In the genomic region with DNA sequence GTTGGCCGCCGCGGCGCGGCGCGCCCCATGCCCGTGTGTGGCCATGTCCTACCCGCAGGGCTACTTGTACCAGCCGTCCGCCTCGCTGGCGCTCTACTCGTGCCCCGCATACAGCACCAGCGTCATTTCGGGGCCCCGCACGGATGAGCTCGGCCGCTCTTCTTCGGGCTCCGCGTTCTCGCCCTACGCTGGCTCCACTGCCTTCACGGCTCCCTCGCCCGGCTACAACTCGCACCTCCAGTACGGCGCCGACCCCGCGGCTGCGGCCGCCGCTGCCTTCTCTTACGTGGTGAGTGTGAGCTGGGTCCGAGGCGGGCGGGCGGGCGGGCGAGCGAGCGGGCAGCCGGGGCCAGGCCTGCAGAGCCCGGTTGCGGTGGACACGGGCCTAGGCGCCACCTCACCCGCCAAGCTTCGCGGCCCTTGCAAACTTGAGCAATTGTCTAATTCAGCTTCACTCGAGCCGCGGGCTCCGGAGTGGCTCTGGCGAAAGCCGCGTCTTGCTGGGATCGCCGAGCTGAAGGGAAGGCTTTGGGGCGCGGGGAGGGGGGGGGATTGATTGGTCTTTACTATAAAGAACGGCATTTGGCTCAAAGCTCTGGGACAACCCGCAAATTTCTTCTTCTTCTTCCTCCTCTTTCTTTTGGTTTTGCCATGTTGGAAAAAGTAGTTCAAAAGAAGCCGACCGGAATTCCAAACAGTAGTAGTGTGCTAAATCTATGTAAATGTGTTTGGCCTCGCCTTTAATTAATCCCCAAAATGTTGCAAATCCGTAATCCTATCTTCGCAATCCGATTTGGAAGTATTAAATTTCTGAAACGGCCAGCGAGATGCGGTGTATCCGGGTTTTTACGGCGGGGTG, we compare ENCODE assay signal across 8 mouse cellular contexts. TPM values are rescaled to one million over a fixed set of nuclear protein-coding genes. Genes with fewer than 3 reads are reported as not detected.
DNase-seq lines count a peak whose midpoint lies in the region; ATAC-seq and TF ChIP-seq lines count a peak whose summit lies in the region.

No protein-coding gene starts in this region.

- H3K9ac ChIP-seq in ES-E14 (ENCODE audit: insufficient read depth, low read depth, low read length, poor library complexity, severe bottlenecking): peak overlapping the region; percentile 44
- no peak overlapping the region for H3K9ac ChIP-seq in intestine, embryonic 14.5 days (ENCODE audit: low read length)

- in situ Hi-C loops in ES-E14 (cut with MboI; ENCODE audit: low sequenced_read_pairs in 2 of 2, unreplicated experiment in 2 of 2): loop anchor here (10.0 to 25.0 kb wide), 2 partner anchors 224 to 821 kb away; no protein-coding TSS in a partner anchor

- ATAC-seq in intestine, embryonic 14.5 days (replicated peaks; ENCODE audit: low FRiP score, low TSS enrichment, low read depth): no peak

- intact Hi-C loops in heart, postnatal 25 days (cut with DNase I): loop anchor here (5.0 to 10.0 kb wide), 3 partner anchors 371 to 826 kb away; no protein-coding TSS in a partner anchor

- no peaks in the 10 kb centered on the region for H3K9me3 ChIP-seq in ES-E14 (ENCODE audit: control insufficient read depth, insufficient read depth, low read depth, low read length)
- H3K9me3 ChIP-seq in forebrain, embryonic 10.5 days: no peaks in the 10 kb centered on the region
- no peaks in the 10 kb centered on the region for H3K9me3 ChIP-seq in intestine, embryonic 14.5 days (ENCODE audit: control insufficient read depth, low read length)

- H3K27me3 ChIP-seq in forebrain, embryonic 10.5 days (ENCODE audit: poor library complexity, severe bottlenecking): peaks cover 90% of the 10 kb centered on the region
- peaks cover 89% of the 10 kb centered on the region for H3K27me3 ChIP-seq in intestine, embryonic 14.5 days (replicated peaks; ENCODE audit: control insufficient read depth, insufficient read depth, low read length)

- H3K27ac ChIP-seq in ES-E14 (ENCODE audit: insufficient read depth, low read depth, low read length, poor library complexity, severe bottlenecking): no peak overlapping the region
- peak overlapping the region; percentile 85 for H3K27ac ChIP-seq in forebrain, embryonic 10.5 days
- H3K27ac ChIP-seq in intestine, embryonic 14.5 days (ENCODE audit: low read depth): no peak overlapping the region

- peak; percentile 91 for DNase-seq in heart, adult 11 months
- DNase-seq in heart, postnatal 25 days (ENCODE audit: low spot score): no peak
- no peak for DNase-seq in ES-E14 (ENCODE audit: low read depth, low spot score)
- DNase-seq in forebrain, embryonic 10.5 days (ENCODE audit: extremely low spot score, low spot score): peak; percentile 71
- DNase-seq in intestine, embryonic 14.5 days (ENCODE audit: low spot score): no peak
- peak; percentile 48 for DNase-seq in mesoderm, embryonic 11.5 days (ENCODE audit: low read depth, low spot score)
- no peak for DNase-seq in frontal cortex, postnatal 25 days (ENCODE audit: low spot score in 2 of 2)
- no peak for DNase-seq in left cerebral cortex, adult 9 months (ENCODE audit: low spot score in 2 of 2)

- peaks cover 0 to 4% of the 10 kb centered on the region in 2 experiments; a peak in 2 of 4 replicates for H3K4me1 ChIP-seq in ES-E14 (ENCODE audit: control insufficient read depth in 2 of 2, insufficient read depth in 2 of 2, low read length in 2 of 2, poor library complexity in 1 of 2)
- peaks cover 94% of the 10 kb centered on the region for H3K4me1 ChIP-seq in forebrain, embryonic 10.5 days
- H3K4me1 ChIP-seq in intestine, embryonic 14.5 days (replicated peaks; ENCODE audit: control insufficient read depth, insufficient read depth, low read length): peaks cover 24% of the 10 kb centered on the region; the same call in 1 of the 2 replicates

- H3K4me2 ChIP-seq in intestine, embryonic 14.5 days (ENCODE audit: low read length): peak overlapping the region; percentile 73

- peak overlapping the region; percentile 64 to 84; a peak in 3 of 4 replicates for H3K4me3 ChIP-seq in ES-E14 (ENCODE audit: insufficient read depth in 1 of 2, low read depth in 1 of 2, low read length in 2 of 2, poor library complexity in 1 of 2, severe bottlenecking in 1 of 2)
- H3K4me3 ChIP-seq in forebrain, embryonic 10.5 days: peak overlapping the region; percentile 67
- H3K4me3 ChIP-seq in intestine, embryonic 14.5 days (ENCODE audit: low read depth, low read length): peak overlapping the region; percentile 38

- under 1% methylated on average over 80 of the region's 80 CpGs for WGBS in forebrain, embryonic 10.5 days
- under 1% methylated on average over 76 of the region's 80 CpGs for WGBS in intestine, embryonic 14.5 days

- H3K36me3 ChIP-seq in ES-E14 (ENCODE audit: control insufficient read depth, insufficient read depth, low read length, poor library complexity, severe bottlenecking): no peaks in the 10 kb centered on the region
- peaks cover 8% of the 10 kb centered on the region; the same call in 1 of the 2 replicates for H3K36me3 ChIP-seq in forebrain, embryonic 10.5 days (replicated peaks)
- no peaks in the 10 kb centered on the region for H3K36me3 ChIP-seq in intestine, embryonic 14.5 days (ENCODE audit: control insufficient read depth, insufficient read depth, low read length)

TF ChIP-seq in ES-E14, 5 proteins besides CTCF, POLR2A, EP300 and RAD21:
- TF ChIP-seq CHD2 (IDR thresholded peaks at IDR 0.05; ENCODE audit: low read depth, low read length) (no peak), MAFK (IDR thresholded peaks at IDR 0.05; ENCODE audit: insufficient read depth, low read depth, low read length) (no peak), HCFC1 (IDR thresholded peaks at IDR 0.05; ENCODE audit: borderline replicate concordance, insufficient read depth, low read length) (no peak), ZNF384 (IDR thresholded peaks at IDR 0.05; ENCODE audit: low read depth, low read length) (no peak), ZC3H11A (IDR thresholded peaks at IDR 0.05; ENCODE audit: borderline replicate concordance, low read depth, low read length) (no peak)

RNA-seq across cellular contexts. Expression of a gene that starts 0.9 kb away (rescaled TPM):
- 10 to 100 TPM in 1 of 2 experiments, 1 to 10 TPM in 1; 8.8 to 11.9 TPM for total RNA-seq in heart, postnatal 25 days (2021)
- 0.69 and 1.5 TPM in 2 replicates for total RNA-seq in ES-E14 (2012; rRNA removed)
- 4.4 and 4.9 TPM in 2 replicates for polyA plus RNA-seq in forebrain, embryonic 10.5 days (2016; fragmentation: Nextera tagmentation; extraction: Ambion mirVana)
- polyA plus RNA-seq in intestine, embryonic 14.5 days (2014; fragmentation: Nextera tagmentation; extraction: Ambion mirVana): 0.07 TPM in 1 of 2 replicates, not detected in the other

Comparison
In these comparisons a context has a peak if more than half of its experiments do, and no peak if none do; other contexts are left out.
1. DNase-seq: peak in heart, adult 11 months (single experiment), forebrain, embryonic 10.5 days (single experiment) and mesoderm, embryonic 11.5 days (single experiment); none in heart, postnatal 25 days (single experiment), ES-E14 (single experiment), intestine, embryonic 14.5 days (single experiment), frontal cortex, postnatal 25 days (0 of 2) and left cerebral cortex, adult 9 months (0 of 2).
2. Peak in every context shown above with its lines, with median percentiles within 50 percentile points of each other: H3K4me3 ChIP-seq.